In the genomic region with DNA sequence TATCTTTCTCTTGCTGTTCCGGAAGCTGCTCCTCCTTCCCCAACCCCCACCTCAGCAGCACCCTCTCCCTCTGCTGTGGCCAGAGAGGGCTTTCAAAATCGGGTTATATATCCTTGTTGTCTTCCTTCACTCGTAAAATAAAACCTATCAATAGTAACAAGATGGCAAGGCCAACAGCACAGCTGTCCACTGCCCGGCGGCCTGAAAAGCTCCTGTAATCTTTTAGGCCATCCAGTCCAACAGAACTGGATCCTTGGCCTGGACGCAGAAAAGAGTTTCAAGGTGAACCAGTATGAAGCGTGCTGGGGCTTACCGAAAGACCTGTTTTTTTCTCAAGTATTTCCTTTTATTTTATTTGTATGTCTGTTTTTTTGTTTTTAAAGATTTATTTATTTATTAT, we compare ENCODE assay signal across 22 mouse cellular contexts. TPM values are rescaled to one million over a fixed set of nuclear protein-coding genes. Genes with fewer than 3 reads are reported as not detected.
DNase-seq lines count a peak whose midpoint lies in the region; ATAC-seq lines count a peak whose summit lies in the region.
"Had no signal": no experiment of that assay in that cellular context is flagged by ENCODE, and none has a peak within 500 bp of the region (broad histone marks: within the 10 kb centered on the region; RNA-seq: fewer than 3 reads in every experiment).

No protein-coding gene starts in this region.

- no peak overlapping the region for H3K4me2 ChIP-seq in kidney, embryonic 16.5 days (replicated peaks; ENCODE audit: low read depth, low read length)
- H3K4me2 ChIP-seq: embryonic facial prominence, embryonic 15.5 days; heart, embryonic 11.5 days; heart, embryonic 15.5 days; hindbrain, embryonic 14.5 days; intestine, embryonic 15.5 days had no signal

- peak; percentile 51 for DNase-seq in gastrocnemius, adult 18-20 months (ENCODE audit: low spot score)
- no peak for DNase-seq in gastrocnemius, postnatal 4 days (ENCODE audit: low spot score in 2 of 2)
- peak; percentile 2 for DNase-seq in kidney, postnatal 10 days
- DNase-seq in gastrocnemius, adult 8-10 months (ENCODE audit: low spot score in 2 of 2) = peak; percentile 40 to 66
- peak; percentile 40 for DNase-seq in gastrocnemius, postnatal 14 days
- no peak for DNase-seq in B cell, adult 2 months
- no peak for DNase-seq in c-Kit-positive CD71-positive TER-119-positive erythroid progenitor cells, embryonic 14.5 days (ENCODE audit: low spot score)
- DNase-seq: adrenal gland, adult 2 months; cerebellum, adult 2 months; cerebellum, postnatal 10 days; embryo, embryonic 11 days; kidney, adult 18-20 months had no signal

- no peak overlapping the region for H3K4me3 ChIP-seq in kidney, embryonic 16.5 days (ENCODE audit: low read length)
- H3K4me3 ChIP-seq: embryonic facial prominence, embryonic 15.5 days; erythroblast, embryonic 14.5 days; forebrain, embryonic 10.5 days; heart, embryonic 15.5 days; hindbrain, embryonic 10.5 days; intestine, embryonic 15.5 days had no signal

- no peak overlapping the region for H3K9ac ChIP-seq in kidney, embryonic 16.5 days (replicated peaks; ENCODE audit: low read length)
- H3K9ac ChIP-seq: embryonic facial prominence, embryonic 15.5 days; heart, embryonic 15.5 days; hindbrain, embryonic 14.5 days; intestine, embryonic 15.5 days had no signal

- no peak overlapping the region for H3K27ac ChIP-seq in kidney, embryonic 16.5 days (ENCODE audit: low read length)
- H3K27ac ChIP-seq: embryonic facial prominence, embryonic 15.5 days; forebrain, embryonic 10.5 days; heart, embryonic 15.5 days; hindbrain, embryonic 10.5 days; hindbrain, embryonic 14.5 days; intestine, embryonic 15.5 days had no signal

- ATAC-seq in kidney, embryonic 16.5 days (ENCODE audit: low FRiP score, low TSS enrichment) = no peak
- ATAC-seq: forebrain, embryonic 14.5 days; intestine, embryonic 15.5 days had no signal

- no peaks in the 10 kb centered on the region for H3K36me3 ChIP-seq in kidney, embryonic 16.5 days (ENCODE audit: insufficient read depth, low read length)
- H3K36me3 ChIP-seq: embryonic facial prominence, embryonic 15.5 days; forebrain, embryonic 10.5 days; heart, embryonic 15.5 days; hindbrain, embryonic 10.5 days; intestine, embryonic 15.5 days had no signal

- WGBS in kidney, embryonic 16.5 days = 76% methylated on average over 8 of the region's 8 CpGs

- no peaks in the 10 kb centered on the region for H3K4me1 ChIP-seq in kidney, embryonic 16.5 days (ENCODE audit: insufficient read depth, low read length)
- H3K4me1 ChIP-seq: embryonic facial prominence, embryonic 15.5 days; forebrain, embryonic 10.5 days; heart, embryonic 15.5 days; hindbrain, embryonic 10.5 days had no signal

- intact Hi-C loops in gastrocnemius, postnatal 14 days (cut with DNase I; ENCODE audit: low total_unique reads) = loop anchor here (10.0 kb wide), 1 partner anchor 459 kb away; no protein-coding TSS in a partner anchor

- H3K9me3 ChIP-seq in kidney, embryonic 16.5 days (ENCODE audit: low read length) = no peaks in the 10 kb centered on the region
- H3K9me3 ChIP-seq: embryonic facial prominence, embryonic 15.5 days; forebrain, embryonic 10.5 days; heart, embryonic 15.5 days; hindbrain, embryonic 10.5 days; intestine, embryonic 15.5 days had no signal

- no peaks in the 10 kb centered on the region for H3K27me3 ChIP-seq in kidney, embryonic 16.5 days (ENCODE audit: insufficient read depth, low read length)
- H3K27me3 ChIP-seq: embryonic facial prominence, embryonic 15.5 days; heart, embryonic 15.5 days; intestine, embryonic 15.5 days had no signal

RNA-seq across cellular contexts. Expression of a gene that starts 19.3 kb away (rescaled TPM):
- total RNA-seq in gastrocnemius, adult 18-20 months (2021) = 10 to 100 TPM; 48.6 TPM
- 10 to 100 TPM; 22.3 to 29.5 TPM for total RNA-seq in gastrocnemius, postnatal 4 days (2021)
- 21.4 and 24.3 TPM in 2 replicates for polyA plus RNA-seq in kidney, embryonic 16.5 days (2015; fragmentation: Nextera tagmentation; extraction: Ambion mirVana)
- total RNA-seq in gastrocnemius, adult 8-10 months (2022) = 10 to 100 TPM; 48.0 to 64.3 (median 54.5) TPM
- total RNA-seq in gastrocnemius, postnatal 14 days (2021) = 10 to 100 TPM; 38.7 to 47.8 TPM

RNA-seq across cellular contexts. Expression of a gene that starts 22.1 kb away (rescaled TPM):
- 1 to 10 TPM; 7.5 to 8.6 TPM for total RNA-seq in gastrocnemius, adult 18-20 months (2021)
- total RNA-seq in gastrocnemius, postnatal 4 days (2021) = 10 to 100 TPM; 13.8 to 20.1 TPM
- 16.1 and 16.4 TPM in 2 replicates for polyA plus RNA-seq in kidney, embryonic 16.5 days (2015; fragmentation: Nextera tagmentation; extraction: Ambion mirVana)
- total RNA-seq in gastrocnemius, adult 8-10 months (2022) = 10 to 100 TPM in 2 of 4 experiments, 1 to 10 TPM in 2; 8.7 to 10.4 (median 9.7) TPM
- 10 to 100 TPM in 1 of 2 experiments, 1 to 10 TPM in 1; 8.0 to 15.8 TPM for total RNA-seq in gastrocnemius, postnatal 14 days (2021)
- polyA plus RNA-seq: erythroblast, embryonic 14.5 days had no signal

RNA-seq across cellular contexts. Expression of a gene that starts 31.3 kb away (rescaled TPM):
- under 1 TPM in 1 of 2 experiments, not detected in 1; 0.11 TPM for total RNA-seq in gastrocnemius, adult 18-20 months (2021)
- total RNA-seq in gastrocnemius, postnatal 4 days (2021) = under 1 TPM; 0.29 to 0.59 TPM
- polyA plus RNA-seq in kidney, embryonic 16.5 days (2015; fragmentation: Nextera tagmentation; extraction: Ambion mirVana) = 0.37 and 0.51 TPM in 2 replicates
- under 1 TPM in 2 of 4 experiments, not detected in 2; 0.12 to 0.34 TPM for total RNA-seq in gastrocnemius, adult 8-10 months (2022)
- under 1 TPM; 0.16 to 0.27 TPM for total RNA-seq in gastrocnemius, postnatal 14 days (2021)
- polyA plus RNA-seq: erythroblast, embryonic 14.5 days had no signal

Comparison
In these comparisons a context has a peak if more than half of its experiments do, and no peak if none do; other contexts are left out.
1. DNase-seq: peak in gastrocnemius, adult 18-20 months (single experiment), kidney, postnatal 10 days (single experiment), gastrocnemius, adult 8-10 months (2 of 2) and gastrocnemius, postnatal 14 days (single experiment); none in gastrocnemius, postnatal 4 days (0 of 2), B cell, adult 2 months (0 of 2) and c-Kit-positive CD71-positive TER-119-positive erythroid progenitor cells, embryonic 14.5 days (single experiment).